Mouse (Mus musculus) macrophage (primary cell): ENCODE data around the gene Atp5e. TPM values are rescaled to one million over a fixed set of nuclear protein-coding genes. Genes with fewer than 3 reads are reported as not detected.
A peak's percentile ranks its signal among the peaks of the same experiment; 100 is the strongest.

Experiments
- H3K27ac ChIP-seq: fragments of 350-480 bp; formaldehyde crosslinking; 2 replicates; pipeline ENCODE4 v1.9.0; 2021
- H3K36me3 ChIP-seq: fragments of 350-480 bp; formaldehyde crosslinking; 2 replicates; pipeline ENCODE4 v1.9.0; 2021; ENCODE audit errors: inconsistent target
- H3K4me3 ChIP-seq: fragments of 350-480 bp; formaldehyde crosslinking; 2 replicates; pipeline ENCODE4 v1.9.0; 2021; ENCODE audit errors: inconsistent target
- H3K79me2 ChIP-seq: fragments of 350-480 bp; formaldehyde crosslinking; 2 replicates; pipeline ENCODE4 v1.9.0; 2021; ENCODE audit errors: inconsistent target
- WGBS: methylation state at CpG from one replicate; pipeline ENCODE4 v1.1.7; 2026; ENCODE audit warnings: inconsistent platforms; ENCODE audit not compliant: missing documents; 5-methylcytosine and 5-hydroxymethylcytosine counted together
- polyA plus RNA-seq: library from polyadenylated mRNA; stranded (reverse); fragments of 250-400 nt; gene quantifications from 3 replicates; pipeline ENCODE4 v1.2.4, GENCODE M21; 2018; ENCODE audit warnings: inconsistent platforms
- total RNA-seq, 78 experiments: library from RNA; depleted of rRNA; stranded (reverse); fragments of 250-400 nt; gene quantifications; 1 replicate in 9 of 78; 2 replicates in 24 of 78; 3 replicates in 43 of 78; 4 replicates in 2 of 78; pipeline ENCODE4 v1.2.4; 2018; ENCODE audit warnings: inconsistent platforms in 56 of 78

Atp5e gene
- total RNA-seq (2018; cell fraction: chromatin; rRNA removed) = 10 to 100 TPM in 17 of 26 experiments, 1 to 10 TPM in 9; 3.3 to 67.2 (median 12.4) TPM
- total RNA-seq (2018; cell fraction: cytosol; rRNA removed) = 100 to 1,000 TPM; 291 to 451 (median 384) TPM
- 100 to 1,000 TPM in 1 of 26 experiments, 10 to 100 TPM in 25; 19.0 to 103 (median 51.4) TPM for total RNA-seq (2018; cell fraction: nucleus; rRNA removed)
- polyA plus RNA-seq = 62.0 to 577 TPM (median 488 TPM) in 3 replicates

DNA sequence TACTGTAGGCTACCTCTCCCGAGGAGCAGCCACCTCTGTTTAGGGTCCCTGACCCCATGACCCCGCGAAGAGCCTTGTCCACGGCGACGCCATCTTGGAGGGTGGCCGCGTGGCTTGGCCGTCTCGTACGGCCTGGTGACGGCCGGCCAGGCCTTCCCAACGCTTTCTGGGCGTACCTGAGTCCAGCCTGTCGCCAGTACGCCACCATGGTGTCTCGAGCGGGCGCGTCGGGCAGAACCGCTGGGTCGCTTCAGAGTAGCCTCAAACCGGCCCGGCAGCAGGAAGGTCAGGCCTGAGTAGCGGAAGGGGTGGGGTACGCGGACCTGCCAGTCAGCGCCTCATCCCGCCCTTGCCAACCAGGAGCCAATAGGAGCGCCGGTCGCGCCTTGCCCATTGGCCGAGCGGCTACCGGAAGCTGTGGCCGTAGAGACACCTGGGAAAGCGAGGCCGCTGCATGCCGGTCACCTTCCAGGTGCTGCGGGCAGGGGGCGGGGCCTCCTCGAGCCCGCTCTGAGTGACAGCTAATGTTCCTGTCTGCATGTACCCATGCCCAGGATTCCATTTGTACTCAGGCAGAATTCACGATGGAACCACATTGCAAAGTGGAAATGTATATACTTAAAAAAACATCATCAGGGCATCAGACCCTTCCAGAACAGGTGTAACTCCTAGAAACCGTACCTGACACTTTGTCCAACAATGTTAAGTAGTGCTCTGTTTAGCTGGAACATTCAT lies at the start of gene Atp5e:
TSS of gene Atp5e (minus strand) at position 317 of the 735 bp plus-strand sequence.
- H3K36me3 ChIP-seq = peaks cover 38% of the 10 kb centered on the region
- H3K4me3 ChIP-seq = peak within 1 kb of the TSS; percentile 61
- H3K79me2 ChIP-seq = peaks cover 42% of the 10 kb centered on the region
- H3K27ac ChIP-seq = peak within 1 kb of the TSS; percentile 51
- 2% methylated on average over 47 of the region's 48 CpGs for WGBS

- WGBS = 45% methylated on average over 8 of the region's 8 CpGs
- Histone ChIP-seq H3K4me3 (no peak overlapping the region), H3K36me3 (no peaks in the 10 kb centered on the region), H3K27ac (no peak overlapping the region), H3K79me2 (no peaks in the 10 kb centered on the region)
These were observed 45.9 kb upstream of the Atp5e start for GRCm38 (mm10) chr2:174509825-174510224.

- H3K27ac ChIP-seq = no peak overlapping the region
- no peaks in the 10 kb centered on the region for H3K36me3 ChIP-seq
- WGBS = 96% methylated on average over 4 of the region's 4 CpGs
- H3K4me3 ChIP-seq = no peak overlapping the region
- H3K79me2 ChIP-seq = no peaks in the 10 kb centered on the region
These were observed 44.1 kb upstream of the Atp5e start for GRCm38 (mm10) chr2:174507998-174508397.

- 91% methylated on average over 25 of the region's 25 CpGs for WGBS
- no peaks in the 10 kb centered on the region for H3K36me3 ChIP-seq
- H3K4me3 ChIP-seq = no peak overlapping the region
- H3K27ac ChIP-seq = no peak overlapping the region
- H3K79me2 ChIP-seq = no peaks in the 10 kb centered on the region
These were observed 39.0 kb upstream of the Atp5e start for GRCm38 (mm10) chr2:174502831-174503460.

DNA sequence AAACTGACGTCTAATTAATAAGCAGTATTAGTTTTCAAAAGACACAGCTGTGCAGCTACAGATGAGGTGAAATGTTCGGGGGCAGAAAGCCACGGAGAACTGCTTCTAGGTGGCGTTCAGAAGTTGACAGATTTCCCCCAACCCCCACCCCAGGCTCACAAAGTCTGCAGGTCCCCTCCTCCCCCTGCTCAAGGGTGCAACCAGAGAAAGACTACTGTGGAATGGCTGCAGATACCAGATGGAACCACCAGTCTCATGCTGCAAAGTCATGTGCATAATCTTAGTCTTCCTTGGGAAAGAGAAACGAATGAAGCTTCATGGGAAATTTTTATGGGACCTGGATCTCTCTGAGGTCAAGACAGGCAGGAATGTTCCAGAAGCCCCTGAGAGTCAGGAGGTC lies 38.4 kb upstream of the Atp5e start:
- WGBS = 69% methylated on average over 5 of the region's 5 CpGs
- Histone ChIP-seq H3K36me3 (no peaks in the 10 kb centered on the region), H3K27ac (no peak overlapping the region), H3K4me3 (no peak overlapping the region), H3K79me2 (no peaks in the 10 kb centered on the region)

GRCm38 (mm10) chr2:174501517-174501916 lies 37.6 kb upstream of the Atp5e start:
- 94% methylated on average over 8 of the region's 8 CpGs for WGBS
- Histone ChIP-seq H3K36me3 (no peaks in the 10 kb centered on the region), H3K4me3 (no peak overlapping the region), H3K79me2 (no peaks in the 10 kb centered on the region), H3K27ac (no peak overlapping the region)

- Histone ChIP-seq H3K36me3 (no peaks in the 10 kb centered on the region), H3K79me2 (no peaks in the 10 kb centered on the region), H3K4me3 (no peak overlapping the region), H3K27ac (no peak overlapping the region)
- WGBS = 95% methylated on average over 12 of the region's 14 CpGs
These were observed 37.1 kb upstream of the Atp5e start for GRCm38 (mm10) chr2:174500814-174501503.

- no peaks in the 10 kb centered on the region for H3K36me3 ChIP-seq
- H3K27ac ChIP-seq = no peak overlapping the region
- WGBS = 62% methylated on average over 2 of the region's 2 CpGs
- H3K79me2 ChIP-seq = no peaks in the 10 kb centered on the region
- H3K4me3 ChIP-seq = no peak overlapping the region
These were observed 29.0 kb upstream of the Atp5e start for GRCm38 (mm10) chr2:174492858-174493257.

DNA sequence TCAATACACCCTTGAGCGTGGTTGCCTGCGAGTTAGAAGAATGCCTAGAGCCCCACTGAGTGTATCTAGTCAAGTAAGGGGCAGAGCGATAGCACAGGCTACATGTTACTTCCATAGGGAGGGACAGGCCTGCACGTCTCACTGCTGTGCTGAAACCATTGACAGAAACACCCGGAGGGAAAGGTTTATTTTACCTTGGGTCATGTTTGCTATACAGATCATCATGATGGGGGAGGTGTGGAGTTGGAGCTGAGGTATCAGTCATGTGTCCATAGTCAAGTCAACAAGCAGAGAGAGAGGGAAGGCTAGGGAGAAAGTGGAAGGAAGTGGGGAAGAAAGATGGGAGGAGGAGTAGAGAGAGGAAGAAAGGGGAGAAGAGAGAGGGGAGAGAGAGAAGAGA lies 23.1 kb upstream of the Atp5e start:
- WGBS = 94% methylated on average over 5 of the region's 5 CpGs
- H3K36me3 ChIP-seq = no peaks in the 10 kb centered on the region
- H3K27ac ChIP-seq = no peak overlapping the region
- no peak overlapping the region for H3K4me3 ChIP-seq
- H3K79me2 ChIP-seq = no peaks in the 10 kb centered on the region

- 56% methylated on average over 5 of the region's 5 CpGs for WGBS
- no peaks in the 10 kb centered on the region for H3K36me3 ChIP-seq
- no peak overlapping the region for H3K27ac ChIP-seq
- H3K4me3 ChIP-seq = no peak overlapping the region
- no peaks in the 10 kb centered on the region for H3K79me2 ChIP-seq
These were observed 14.8 kb upstream of the Atp5e start for GRCm38 (mm10) chr2:174478746-174479145.

GRCm38 (mm10) chr2:174477543-174478319 lies 13.8 kb upstream of the Atp5e start:
- H3K4me3 ChIP-seq = no peak overlapping the region
- H3K36me3 ChIP-seq = no peaks in the 10 kb centered on the region
- H3K27ac ChIP-seq = no peak overlapping the region
- WGBS = 96% methylated on average over 3 of the region's 3 CpGs
- H3K79me2 ChIP-seq = no peaks in the 10 kb centered on the region

DNA sequence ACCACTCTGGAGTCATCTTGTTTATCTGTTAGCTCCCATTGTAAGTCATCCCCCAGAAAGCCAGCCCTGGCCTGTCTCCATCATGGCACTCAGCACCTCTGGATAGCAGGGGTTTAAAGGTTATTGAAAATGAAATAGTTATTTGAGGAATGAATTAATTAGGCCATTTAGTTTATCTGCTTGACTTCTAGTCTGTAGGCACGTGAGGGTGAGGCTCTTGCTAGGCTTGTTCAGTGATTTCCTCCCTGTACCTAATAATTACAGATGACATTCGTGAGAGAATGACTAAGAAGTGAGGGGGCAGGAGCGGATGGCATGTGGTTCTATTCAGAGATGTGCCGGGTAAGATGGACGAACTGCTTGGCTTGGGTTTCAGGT lies 9.6 kb upstream of the Atp5e start:
- H3K27ac ChIP-seq = peak overlapping the region; percentile 35
- WGBS = 81% methylated on average over 5 of the region's 5 CpGs

DNA sequence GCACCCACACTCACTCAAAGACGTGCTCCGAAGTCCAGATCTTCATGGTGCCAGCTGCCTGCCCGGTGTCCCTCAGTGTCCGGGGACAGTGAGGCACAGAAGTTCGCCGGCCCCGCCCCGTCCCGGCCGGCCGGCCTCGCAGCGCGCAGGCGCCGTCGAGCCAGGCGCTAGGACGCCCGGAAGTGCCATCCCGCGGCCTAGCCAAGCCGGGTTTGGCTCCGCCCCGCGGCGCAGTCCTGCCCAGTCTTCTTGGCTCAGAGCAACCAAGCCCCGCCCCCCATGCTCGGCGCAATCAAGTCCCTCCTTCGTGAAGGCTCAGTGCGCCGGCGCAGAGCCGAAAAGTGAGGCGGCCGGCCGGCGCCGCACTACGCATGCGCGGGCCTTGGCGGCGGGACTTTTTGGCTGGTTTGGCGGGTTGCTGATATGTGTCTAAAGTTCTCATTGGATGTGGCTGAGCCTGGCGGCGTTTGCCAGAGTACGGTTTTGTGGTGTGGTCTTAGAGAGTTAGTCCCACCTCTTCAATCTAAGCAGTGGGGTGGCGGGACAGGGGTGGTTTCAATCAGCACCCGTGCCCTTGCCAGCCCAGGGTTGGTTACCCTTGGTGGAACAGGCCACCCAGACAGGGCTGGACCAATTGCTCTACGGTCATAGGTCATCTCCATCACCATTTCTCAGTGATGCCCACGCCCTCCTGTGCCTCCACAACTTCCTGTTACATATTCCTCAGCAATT lies 9.1 kb upstream of the Atp5e start, which contains the start of gene Prelid3b:
TSS of gene Prelid3b (minus strand) at position 264 of the 732 bp plus-strand sequence.
- H3K4me3 ChIP-seq = peak within 1 kb of the TSS; percentile 63
- peaks cover 47% of the 10 kb centered on the region for H3K79me2 ChIP-seq
- no peaks in the 10 kb centered on the region for H3K36me3 ChIP-seq
- H3K27ac ChIP-seq = peak within 1 kb of the TSS; percentile 65
- WGBS = 0% methylated on average over 51 of the region's 53 CpGs

More for the DNA sequence above, 9.6 kb upstream of the Atp5e start:
- Histone ChIP-seq H3K79me2 (peaks cover 41% of the 10 kb centered on the region), H3K36me3 (no peaks in the 10 kb centered on the region), H3K4me3 (peak overlapping the region; percentile 24; the same call in 1 of the 2 replicates)
